Mouse (Mus musculus): Measurements from ENCODE around the gene Olfr1196. TPM values are rescaled to one million over a fixed set of nuclear protein-coding genes. Genes with fewer than 3 reads are reported as not detected.
"Not testable (repeated sequence)": the region's sequence is repeated elsewhere in the genome, so short reads cannot be mapped to it uniquely, and the experiment has no call there.

The Olfr1196 gene
- not detected for total RNA-seq (2021)

- no peak for DNase-seq (ENCODE audit: extremely low spot score in 1 of 2, low spot score in 1 of 2)
Observed at GRCm38 (mm10) chr2:88704497-88704896, at the start of gene Olfr1196. Gene Olfr1196 (minus strand): TSS chr2:88704597.

GRCm38 (mm10) chr2:88751270-88751669 lies 46.9 kb upstream of the Olfr1196 start, which contains the start of gene Olfr1198:
Gene Olfr1198 (minus strand): TSS chr2:88751370.
- DNase-seq (ENCODE audit: extremely low spot score in 1 of 2, low spot score in 1 of 2) = no peak

GRCm38 (mm10) chr2:88743379-88743778 lies 39.0 kb upstream of the Olfr1196 start:
- no peak for DNase-seq (ENCODE audit: extremely low spot score in 1 of 2, low spot score in 1 of 2)

GRCm38 (mm10) chr2:88732266-88732665 lies 27.9 kb upstream of the Olfr1196 start, which contains the start of gene Olfr1197:
Gene Olfr1197 (minus strand): TSS chr2:88732366.
- DNase-seq (ENCODE audit: extremely low spot score in 1 of 2, low spot score in 1 of 2) = no peak

- no peak for DNase-seq (ENCODE audit: extremely low spot score in 1 of 2, low spot score in 1 of 2)
Observed at GRCm38 (mm10) chr2:88689087-88689486, 15.3 kb downstream of the Olfr1196 start, which contains the start of gene Olfr1195. Gene Olfr1195 (minus strand): TSS chr2:88689187.

- DNase-seq (ENCODE audit: extremely low spot score in 1 of 2, low spot score in 1 of 2) = not testable (repeated sequence)
Observed at GRCm38 (mm10) chr2:88675328-88675727, 29.1 kb downstream of the Olfr1196 start, which contains the start of gene Olfr1193. Gene Olfr1193 (plus strand): TSS chr2:88675628.

- DNase-seq (ENCODE audit: extremely low spot score in 1 of 2, low spot score in 1 of 2) = no peak
Observed at GRCm38 (mm10) chr2:88648209-88648608, 56.2 kb downstream of the Olfr1196 start, which contains the start of gene Olfr1192-ps1. Gene Olfr1192-ps1 (plus strand): TSS chr2:88648509.

Other genes starting within 250 kb of the Olfr1196 start
- gene Olfr1183, start 249.7 kb downstream of the Olfr1196 start, total RNA-seq (2021) = not detected
- gene Olfr1184, start 221.0 kb downstream of the Olfr1196 start, total RNA-seq (2021) = not detected
- gene Olfr1185-ps1, start 211.3 kb downstream of the Olfr1196 start, total RNA-seq (2021) = not detected
- gene Olfr1186, start 186.0 kb downstream of the Olfr1196 start, total RNA-seq (2021) = not detected
- gene Olfr1188, start 147.7 kb downstream of the Olfr1196 start, total RNA-seq (2021) = not detected
- not detected for gene Olfr1189, start 118.1 kb downstream of the Olfr1196 start, total RNA-seq (2021)
- gene Olfr1191-ps1, start 64.1 kb downstream of the Olfr1196 start, total RNA-seq (2021) = under 1 TPM in 1 of 2 experiments, not detected in 1; 0.05 TPM
- not detected for gene Olfr1192-ps1, start 56.1 kb downstream of the Olfr1196 start, total RNA-seq (2021)
- gene Olfr1193, start 29.0 kb downstream of the Olfr1196 start, total RNA-seq (2021) = not detected
- not detected for gene Olfr1195, start 15.4 kb downstream of the Olfr1196 start, total RNA-seq (2021)
- gene Olfr1197, start 27.8 kb upstream of the Olfr1196 start, total RNA-seq (2021) = not detected
- gene Olfr1198, start 46.8 kb upstream of the Olfr1196 start, total RNA-seq (2021) = not detected
- gene Olfr1199, start 55.9 kb upstream of the Olfr1196 start, total RNA-seq (2021) = not detected
- gene Olfr1200, start 65.9 kb upstream of the Olfr1196 start, total RNA-seq (2021) = not detected
- gene Olfr1201, start 88.4 kb upstream of the Olfr1196 start, total RNA-seq (2021) = not detected
- not detected for gene Olfr1202, start 109.9 kb upstream of the Olfr1196 start, total RNA-seq (2021)
- gene Olfr1205, start 125.1 kb upstream of the Olfr1196 start, total RNA-seq (2021) = not detected
- gene Olfr1204, start 144.7 kb upstream of the Olfr1196 start, total RNA-seq (2021) = not detected
- gene Olfr1206, start 158.6 kb upstream of the Olfr1196 start, total RNA-seq (2021) = not detected
- not detected for gene Olfr1208, start 197.7 kb upstream of the Olfr1196 start, total RNA-seq (2021)
- gene Olfr1209, start 210.6 kb upstream of the Olfr1196 start, total RNA-seq (2021) = not detected
- not detected for gene Olfr1211, start 233.5 kb upstream of the Olfr1196 start, total RNA-seq (2021)
- not detected for gene Olfr1212, start 249.4 kb upstream of the Olfr1196 start, total RNA-seq (2021)

All from layer of hippocampus, postnatal 25 days (tissue).